In genomic region chr11:96005403-96006271, GRCm38 (mm10) we compare ENCODE assay signal across 8 mouse cellular contexts. TPM values are rescaled to one million over a fixed set of nuclear protein-coding genes. Genes with fewer than 3 reads are reported as not detected.
DNase-seq lines count a peak whose midpoint lies in the region; ATAC-seq and TF ChIP-seq lines count a peak whose summit lies in the region.

Gene Igf2bp1 (minus strand): TSS chr11:96005940.

- no peaks in the 10 kb centered on the region for H3K36me3 ChIP-seq in spleen, adult 2 months (ENCODE audit: control insufficient read depth, insufficient read depth, low read length)
- H3K36me3 ChIP-seq in heart, postnatal 0 days (replicated peaks; ENCODE audit: control insufficient read depth, insufficient read depth, low read length), result no peaks in the 10 kb centered on the region
- no peaks in the 10 kb centered on the region for H3K36me3 ChIP-seq in limb, embryonic 15.5 days

- no peak for TF ChIP-seq POLR2A in spleen, adult 2 months (IDR thresholded peaks at IDR 0.05; ENCODE audit: low read depth, low read length)

- peak within 1 kb of the TSS; percentile 34; the same call in 1 of the 2 replicates for H3K4me3 ChIP-seq in spleen, adult 2 months (ENCODE audit: extremely low read depth, insufficient read depth, insufficient read length)
- peak within 1 kb of the TSS; percentile 78 for H3K4me3 ChIP-seq in heart, postnatal 0 days (ENCODE audit: low read depth, low read length)
- H3K4me3 ChIP-seq in limb, embryonic 15.5 days, result peak within 1 kb of the TSS; percentile 76

- H3K27ac ChIP-seq in spleen, adult 2 months (ENCODE audit: insufficient read depth, low read length), result no peak within 1 kb of the TSS
- H3K27ac ChIP-seq in heart, postnatal 0 days (ENCODE audit: low read depth), result peak within 1 kb of the TSS; percentile 78
- H3K27ac ChIP-seq in limb, embryonic 15.5 days, result peak within 1 kb of the TSS; percentile 95

- 3% methylated on average over 70 of the region's 74 CpGs for WGBS in spleen, adult 2 months
- WGBS in heart, postnatal 0 days, result 1% methylated on average over 67 of the region's 74 CpGs
- under 1% methylated on average over 63 of the region's 74 CpGs for WGBS in limb, embryonic 15.5 days

- H3K4me2 ChIP-seq in heart, postnatal 0 days (ENCODE audit: low read depth, low read length), result peak within 1 kb of the TSS; percentile 94
- peak within 1 kb of the TSS; percentile 96 for H3K4me2 ChIP-seq in limb, embryonic 15.5 days

- TF ChIP-seq EP300 in heart, postnatal 0 days (IDR thresholded peaks at IDR 0.05; ENCODE audit: low read depth), result no peak

- TF ChIP-seq CTCF in spleen, adult 2 months (IDR thresholded peaks at IDR 0.05; ENCODE audit: extremely low read depth, insufficient read depth, insufficient read length, insufficient replicate concordance), result no peak
- TF ChIP-seq CTCF in heart, postnatal 0 days (IDR thresholded peaks at IDR 0.05; ENCODE audit: low read depth), result no peak

- H3K9me3 ChIP-seq in heart, postnatal 0 days (replicated peaks; ENCODE audit: control insufficient read depth, low read length), result no peaks in the 10 kb centered on the region
- no peaks in the 10 kb centered on the region for H3K9me3 ChIP-seq in limb, embryonic 15.5 days

- H3K27me3 ChIP-seq in spleen, adult 2 months (ENCODE audit: control insufficient read depth, insufficient read depth, low read length), result peaks cover 45% of the 10 kb centered on the region
- peaks cover 32% of the 10 kb centered on the region for H3K27me3 ChIP-seq in heart, postnatal 0 days (ENCODE audit: control insufficient read depth, insufficient read depth, low read length)
- peaks cover 7% of the 10 kb centered on the region; the same call in 1 of the 2 replicates for H3K27me3 ChIP-seq in limb, embryonic 15.5 days

- H3K9ac ChIP-seq in heart, postnatal 0 days (replicated peaks; ENCODE audit: low read depth, low read length), result peak within 1 kb of the TSS; percentile 67
- H3K9ac ChIP-seq in limb, embryonic 15.5 days, result peak within 1 kb of the TSS; percentile 87

- DNase-seq in spleen, adult 2 months (ENCODE audit: low read depth in 1 of 2, low spot score in 2 of 2), result no peak
- DNase-seq in spleen, postnatal 14 days (ENCODE audit: low spot score in 2 of 2), result no peak
- DNase-seq in embryo, embryonic 10.5 days (ENCODE audit: low spot score), result peak; percentile 88
- DNase-seq in heart, postnatal 0 days (ENCODE audit: low spot score), result no peak
- DNase-seq in retina, postnatal 1 day, result peak; percentile 81
- no peak for DNase-seq in ovary, postnatal 10 days (ENCODE audit: low spot score)

- peaks cover 15% of the 10 kb centered on the region for H3K4me1 ChIP-seq in spleen, adult 2 months (ENCODE audit: control insufficient read depth, insufficient read depth, insufficient read length)
- peaks cover 24% of the 10 kb centered on the region for H3K4me1 ChIP-seq in heart, postnatal 0 days (ENCODE audit: control insufficient read depth, insufficient read depth)
- H3K4me1 ChIP-seq in limb, embryonic 15.5 days, result peaks cover 41% of the 10 kb centered on the region

- peak; percentile 45 for ATAC-seq in heart, postnatal 0 days (ENCODE audit: insufficient read depth, low read depth)
- ATAC-seq in limb, embryonic 15.5 days (ENCODE audit: insufficient number of reproducible peaks, low FRiP score, low TSS enrichment, low read depth), result peak; percentile 52
- ATAC-seq in megakaryocyte progenitor cell, adult 5-6 weeks (replicated peaks; ENCODE audit: poor library complexity), result no peak

RNA-seq across cellular contexts. Expression of gene Igf2bp1, which starts in this region (rescaled TPM):
- polyA plus RNA-seq in spleen, adult 2 months (2012; rRNA removed), result 0.05 TPM in 1 of 2 replicates, not detected in the other
- 3.4 and 10.4 TPM in 2 replicates for total RNA-seq in heart, postnatal 0 days (2014; rRNA removed; ENCODE audit: low replicate concordance)
- polyA plus RNA-seq in heart, postnatal 0 days (2015; fragmentation: Nextera tagmentation; extraction: Ambion mirVana), result 4.5 and 5.6 TPM in 2 replicates
- polyA plus RNA-seq in limb, embryonic 15.5 days (2015; fragmentation: Nextera tagmentation; extraction: Ambion mirVana), result 38.8 and 41.4 TPM in 2 replicates
- total RNA-seq in megakaryocyte progenitor cell, adult 5-6 weeks (2015), result not detected in 2 replicates
- total RNA-seq in megakaryocyte progenitor cell, adult 5-6 weeks (2017), result not detected in 2 replicates

Comparison
In these comparisons a context has a peak if more than half of its experiments do, and no peak if none do; other contexts are left out.
1. DNase-seq: peak in embryo, embryonic 10.5 days (single experiment) and retina, postnatal 1 day (single experiment); none in spleen, adult 2 months (0 of 2), spleen, postnatal 14 days (0 of 2), heart, postnatal 0 days (single experiment) and ovary, postnatal 10 days (single experiment).
2. Peak in every context shown above with its lines, with median percentiles within 50 percentile points of each other: H3K4me3 ChIP-seq.